Mouse (Mus musculus) CD8-positive naive resting alpha-beta T cell, adult 2 months (primary cell): Measurements from ENCODE around the gene Gmppa.

Source experiments
- DNase-seq, 2 experiments: peaks; one replicate each; pipeline ENCODE4 v3.0.0; 2022; ENCODE audit warnings: low read depth in 2 of 2, low spot score in 2 of 2

The Gmppa gene

GRCm38 (mm10) chr1:75435475-75436328 lies at the start of gene Gmppa:
TSS of gene Gmppa (plus strand) at chr1:75435930.
- peak; percentile 38 to 54 for DNase-seq

GRCm38 (mm10) chr1:75386149-75386548 lies 49.6 kb upstream of the Gmppa start:
- no peak for DNase-seq

- no peak for DNase-seq
These were observed 48.2 kb upstream of the Gmppa start for GRCm38 (mm10) chr1:75387469-75387928.

GRCm38 (mm10) chr1:75387929-75388897 lies 47.5 kb upstream of the Gmppa start:
- DNase-seq, result no peak

GRCm38 (mm10) chr1:75388898-75389515 lies 46.7 kb upstream of the Gmppa start:
- no peak for DNase-seq

GRCm38 (mm10) chr1:75393139-75393538 lies 42.6 kb upstream of the Gmppa start:
- DNase-seq, result no peak

- DNase-seq, result no peak
These were observed 41.9 kb upstream of the Gmppa start for GRCm38 (mm10) chr1:75393846-75394245.

GRCm38 (mm10) chr1:75398761-75399402 lies 36.8 kb upstream of the Gmppa start:
- DNase-seq, result peak in 1 of 2 experiments; percentile 25

GRCm38 (mm10) chr1:75399755-75400492 lies 35.8 kb upstream of the Gmppa start:
- no peak for DNase-seq

GRCm38 (mm10) chr1:75400493-75401115 lies 35.1 kb upstream of the Gmppa start:
- no peak for DNase-seq

GRCm38 (mm10) chr1:75405547-75405946 lies 30.2 kb upstream of the Gmppa start:
- DNase-seq, result no peak

GRCm38 (mm10) chr1:75406173-75406572 lies 29.6 kb upstream of the Gmppa start:
- no peak for DNase-seq

- DNase-seq, result no peak
These were observed 28.7 kb upstream of the Gmppa start for GRCm38 (mm10) chr1:75407056-75407455.

GRCm38 (mm10) chr1:75408210-75408609 lies 27.5 kb upstream of the Gmppa start:
- no peak for DNase-seq

- no peak for DNase-seq
These were observed 25.8 kb upstream of the Gmppa start for GRCm38 (mm10) chr1:75409950-75410349.

- DNase-seq, result no peak
These were observed 23.5 kb upstream of the Gmppa start for GRCm38 (mm10) chr1:75412196-75412595.

GRCm38 (mm10) chr1:75413749-75414148 lies 22.0 kb upstream of the Gmppa start:
- DNase-seq, result peak in 1 of 2 experiments; percentile 18

GRCm38 (mm10) chr1:75421794-75422193 lies 13.9 kb upstream of the Gmppa start:
- no peak for DNase-seq

- DNase-seq, result no peak
These were observed 13.4 kb upstream of the Gmppa start for GRCm38 (mm10) chr1:75422216-75422822.
